Mouse (Mus musculus): ENCODE data around the gene Fam133b.
"Not testable (repeated sequence)": the region's sequence is repeated elsewhere in the genome, so short reads cannot be mapped to it uniquely, and the experiment has no call there.

DNA sequence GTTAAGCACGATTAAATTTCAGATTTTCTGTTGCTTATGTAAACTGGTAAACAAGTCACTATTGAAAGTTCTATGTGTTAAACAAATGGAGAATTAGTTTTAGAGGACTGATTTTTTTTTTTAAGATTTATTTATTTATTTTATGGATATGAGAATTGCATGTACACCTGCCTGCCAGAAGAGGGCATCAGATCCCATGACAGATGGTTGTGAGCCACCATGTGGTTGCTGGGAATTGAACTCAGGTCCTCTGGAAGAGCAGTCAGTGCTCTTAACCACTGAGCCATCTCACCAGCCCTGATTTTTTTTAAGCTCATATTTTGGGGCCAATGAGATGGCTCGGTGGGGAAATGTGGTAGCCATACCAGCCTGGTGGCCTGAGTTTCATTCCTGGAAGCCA is 68.2 kb downstream of the Fam133b start:
- not testable (repeated sequence) for TF ChIP-seq CTCF, EP300 (IDR thresholded peaks at IDR 0.05; ENCODE audit: low read depth)
